8 mouse cellular contexts compared by ENCODE assay signal in genomic region chr7:75927537-75927936, GRCm38 (mm10).
A peak's percentile ranks its signal among the peaks of the same experiment; 100 is the strongest.
DNase-seq lines count a peak whose midpoint lies in the region; ATAC-seq and TF ChIP-seq lines count a peak whose summit lies in the region.

No protein-coding gene starts in this region.

- 33% methylated on average over 4 of the region's 4 CpGs for WGBS in kidney, adult 2 months
- 35% methylated on average over 4 of the region's 4 CpGs for WGBS in midbrain, embryonic 12.5 days

- TF ChIP-seq CTCF in kidney, adult 2 months (conservative IDR thresholded peaks at IDR 0.05; ENCODE audit: insufficient read depth, insufficient read length, low read depth, low read length), result peak; percentile 36; the same call in 1 of the 2 replicates

- peaks cover 4% of the 10 kb centered on the region; the same call in 1 of the 2 replicates for H3K9me3 ChIP-seq in midbrain, embryonic 12.5 days

- no peak overlapping the region for H3K4me2 ChIP-seq in midbrain, embryonic 12.5 days (replicated peaks)

- ATAC-seq in midbrain, embryonic 12.5 days (ENCODE audit: low FRiP score, low read depth), result peak; percentile 77
- no peak for ATAC-seq in monocyte, adult 5-6 weeks (replicated peaks; ENCODE audit: insufficient number of reproducible peaks, low FRiP score, low TSS enrichment, poor library complexity, severe bottlenecking)

- peak; percentile 29 for DNase-seq in kidney, adult 2 months
- DNase-seq in kidney, adult 8-10 months, result no peak
- peak; percentile 41 for DNase-seq in ES-CJ7 (ENCODE audit: low read depth, low spot score)
- DNase-seq in embryo, embryonic 9.5 days (ENCODE audit: extremely low spot score), result peak; percentile 53
- DNase-seq in kidney, postnatal 10 days, result peak; percentile 29
- no peak for DNase-seq in c-Kit-positive CD71-positive TER-119-positive erythroid progenitor cells, embryonic 14.5 days (ENCODE audit: low spot score)

- no peak overlapping the region for H3K9ac ChIP-seq in midbrain, embryonic 12.5 days (replicated peaks)

- H3K4me3 ChIP-seq in kidney, adult 2 months (ENCODE audit: insufficient read depth, low read depth, low read length), result no peak overlapping the region
- H3K4me3 ChIP-seq in midbrain, embryonic 12.5 days, result no peak overlapping the region

- TF ChIP-seq POLR2A in kidney, adult 2 months (IDR thresholded peaks at IDR 0.05; ENCODE audit: low read depth, low read length), result no peak

- H3K4me1 ChIP-seq in kidney, adult 2 months (ENCODE audit: control insufficient read depth, insufficient read depth, low read length), result no peaks in the 10 kb centered on the region
- no peaks in the 10 kb centered on the region for H3K4me1 ChIP-seq in midbrain, embryonic 12.5 days

- no peaks in the 10 kb centered on the region for H3K36me3 ChIP-seq in kidney, adult 2 months (ENCODE audit: control insufficient read depth, insufficient read depth, low read length)
- H3K36me3 ChIP-seq in midbrain, embryonic 12.5 days, result no peaks in the 10 kb centered on the region

- H3K27me3 ChIP-seq in kidney, adult 2 months (replicated peaks; ENCODE audit: control insufficient read depth, insufficient read depth, low read length), result no peaks in the 10 kb centered on the region
- no peaks in the 10 kb centered on the region for H3K27me3 ChIP-seq in midbrain, embryonic 12.5 days

- H3K27ac ChIP-seq in kidney, adult 2 months (ENCODE audit: insufficient read depth, low read depth, low read length), result no peak overlapping the region
- H3K27ac ChIP-seq in midbrain, embryonic 12.5 days (replicated peaks), result no peak overlapping the region

Comparison
In these comparisons a context has a peak if more than half of its experiments do, and no peak if none do; other contexts are left out.
1. DNase-seq: peak in kidney, adult 2 months (single experiment), ES-CJ7 (single experiment), embryo, embryonic 9.5 days (single experiment) and kidney, postnatal 10 days (single experiment); none in kidney, adult 8-10 months (0 of 2) and c-Kit-positive CD71-positive TER-119-positive erythroid progenitor cells, embryonic 14.5 days (single experiment).